ENCODE assay signal across 9 mouse cellular contexts in genomic region chr17:83352456-83352855, GRCm38 (mm10). TPM values are rescaled to one million over a fixed set of nuclear protein-coding genes. Genes with fewer than 3 reads are reported as not detected.
DNase-seq lines count a peak whose midpoint lies in the region; ATAC-seq lines count a peak whose summit lies in the region.
"Had no signal": no experiment of that assay in that cellular context is flagged by ENCODE, and none has a peak within 500 bp of the region (broad histone marks: within the 10 kb centered on the region; RNA-seq: fewer than 3 reads in every experiment).

No protein-coding gene starts in this region.

- no peak overlapping the region for H3K27ac ChIP-seq in liver, embryonic 11.5 days (ENCODE audit: low read depth, low read length)
- peak overlapping the region; percentile 92 for H3K27ac ChIP-seq in embryonic facial prominence, embryonic 14.5 days (replicated peaks; ENCODE audit: low read depth, low read length)
- H3K27ac ChIP-seq in intestine, embryonic 16.5 days (ENCODE audit: low read length): no peak overlapping the region
- H3K27ac ChIP-seq in neural tube, embryonic 12.5 days: no peak overlapping the region

- no peak overlapping the region for H3K9ac ChIP-seq in liver, embryonic 11.5 days (ENCODE audit: low read depth, low read length)
- peak overlapping the region; percentile 97 for H3K9ac ChIP-seq in embryonic facial prominence, embryonic 14.5 days (ENCODE audit: low read depth, low read length)
- H3K9ac ChIP-seq in intestine, embryonic 16.5 days (ENCODE audit: low read depth, low read length): peak overlapping the region; percentile 14; the same call in 1 of the 2 replicates
- H3K9ac ChIP-seq in neural tube, embryonic 12.5 days: no peak overlapping the region

- H3K9me3 ChIP-seq in liver, embryonic 11.5 days (ENCODE audit: control insufficient read depth, low read length): no peaks in the 10 kb centered on the region
- no peaks in the 10 kb centered on the region for H3K9me3 ChIP-seq in embryonic facial prominence, embryonic 14.5 days (ENCODE audit: control insufficient read depth, low read length)
- no peaks in the 10 kb centered on the region for H3K9me3 ChIP-seq in intestine, embryonic 16.5 days (ENCODE audit: control insufficient read depth, low read length)
- H3K9me3 ChIP-seq in neural tube, embryonic 12.5 days: no peaks in the 10 kb centered on the region

- no peaks in the 10 kb centered on the region for H3K36me3 ChIP-seq in liver, embryonic 11.5 days (ENCODE audit: control insufficient read depth, insufficient read depth, low read length)
- no peaks in the 10 kb centered on the region for H3K36me3 ChIP-seq in embryonic facial prominence, embryonic 14.5 days (ENCODE audit: control insufficient read depth, insufficient read depth, low read length)
- H3K36me3 ChIP-seq in intestine, embryonic 16.5 days (ENCODE audit: control insufficient read depth, insufficient read depth, low read length): no peaks in the 10 kb centered on the region
- H3K36me3 ChIP-seq in neural tube, embryonic 12.5 days: no peaks in the 10 kb centered on the region

- whole genome bisulfite sequencing in liver, embryonic 11.5 days: 7% methylated on average over 2 of the region's 2 CpGs
- WGBS in embryonic facial prominence, embryonic 14.5 days: 5% methylated on average over 2 of the region's 2 CpGs
- WGBS in intestine, embryonic 16.5 days: 15% methylated on average over 2 of the region's 2 CpGs
- 5% methylated on average over 2 of the region's 2 CpGs for WGBS in neural tube, embryonic 12.5 days

- H3K4me2 ChIP-seq in liver, embryonic 11.5 days: peak overlapping the region; percentile 94
- H3K4me2 ChIP-seq in embryonic facial prominence, embryonic 14.5 days (ENCODE audit: low read depth, low read length): peak overlapping the region; percentile 81
- H3K4me2 ChIP-seq in intestine, embryonic 16.5 days (ENCODE audit: low read depth, low read length): peak overlapping the region; percentile 39
- peak overlapping the region; percentile 73 for H3K4me2 ChIP-seq in neural tube, embryonic 12.5 days (replicated peaks)

- H3K4me1 ChIP-seq in liver, embryonic 11.5 days (replicated peaks; ENCODE audit: control insufficient read depth, insufficient read depth, low read length): peaks cover 36% of the 10 kb centered on the region
- peaks cover 20% of the 10 kb centered on the region for H3K4me1 ChIP-seq in embryonic facial prominence, embryonic 14.5 days (ENCODE audit: control insufficient read depth, insufficient read depth, low read length)
- H3K4me1 ChIP-seq in intestine, embryonic 16.5 days (ENCODE audit: control insufficient read depth, insufficient read depth, low read length): peaks cover 19% of the 10 kb centered on the region
- H3K4me1 ChIP-seq in neural tube, embryonic 12.5 days: peaks cover 16% of the 10 kb centered on the region

- H3K4me3 ChIP-seq in liver, embryonic 11.5 days (ENCODE audit: low read depth, low read length): peak overlapping the region; percentile 91
- H3K4me3 ChIP-seq in embryonic facial prominence, embryonic 14.5 days (ENCODE audit: low read depth, low read length): peak overlapping the region; percentile 90
- peak overlapping the region; percentile 34 for H3K4me3 ChIP-seq in intestine, embryonic 16.5 days (ENCODE audit: low read length)
- H3K4me3 ChIP-seq in neural tube, embryonic 12.5 days: no peak overlapping the region

- H3K27me3 ChIP-seq in liver, embryonic 11.5 days (replicated peaks; ENCODE audit: control insufficient read depth, insufficient read depth, low read length): no peaks in the 10 kb centered on the region
- H3K27me3 ChIP-seq in embryonic facial prominence, embryonic 14.5 days (replicated peaks; ENCODE audit: control insufficient read depth, insufficient read depth, low read length): no peaks in the 10 kb centered on the region
- H3K27me3 ChIP-seq in intestine, embryonic 16.5 days (replicated peaks; ENCODE audit: control insufficient read depth, insufficient read depth, low read length): no peaks in the 10 kb centered on the region
- no peaks in the 10 kb centered on the region for H3K27me3 ChIP-seq in neural tube, embryonic 12.5 days (replicated peaks)

- no peak for DNase-seq in liver, embryonic 11.5 days (ENCODE audit: low spot score)
- no peak for DNase-seq in liver
- DNase-seq in embryonic facial prominence, embryonic 14.5 days (ENCODE audit: low spot score): no peak
- no peak for DNase-seq in cerebellum, adult 11 months
- no peak for DNase-seq in spleen, postnatal 10 days (ENCODE audit: low spot score in 2 of 2)
- no peak for DNase-seq in adrenal gland, adult 2 months
- DNase-seq: thymus, adult 2 months had no signal

- no peak for ATAC-seq in liver, embryonic 11.5 days (replicated peaks; ENCODE audit: low FRiP score)
- ATAC-seq in embryonic facial prominence, embryonic 14.5 days (ENCODE audit: low read depth): no peak
- ATAC-seq in intestine, embryonic 16.5 days: no peak
- ATAC-seq in neural tube, embryonic 12.5 days (ENCODE audit: low FRiP score, low read depth): no peak

RNA-seq across cellular contexts. Expression of gene Eml4, which starts 1.7 kb away (rescaled TPM):
- 26.2 and 28.3 TPM in 2 replicates for polyA plus RNA-seq in liver, embryonic 11.5 days (2014; fragmentation: Nextera tagmentation; extraction: Ambion mirVana)
- 35.3 and 40.0 TPM in 2 replicates for polyA plus RNA-seq in embryonic facial prominence, embryonic 14.5 days (2014; fragmentation: Nextera tagmentation; extraction: Ambion mirVana)
- 26.3 and 28.8 TPM in 2 replicates for polyA plus RNA-seq in intestine, embryonic 16.5 days (2015; fragmentation: Nextera tagmentation; extraction: Ambion mirVana)
- polyA plus RNA-seq in neural tube, embryonic 12.5 days (2016; fragmentation: Nextera tagmentation; extraction: Ambion mirVana): 47.5 and 52.6 TPM in 2 replicates
- 10 to 100 TPM; 16.3 to 18.7 TPM for total RNA-seq in adrenal gland, adult 2 months (2021)
- polyA plus RNA-seq in adrenal gland, adult 2 months (2012; rRNA removed): 3.2 and 3.8 TPM in 2 replicates

Comparison
In these comparisons a context has a peak if more than half of its experiments do, and no peak if none do; other contexts are left out.
1. H3K4me2 ChIP-seq: peak in every context shown above with its lines; median percentile 94 in liver, embryonic 11.5 days; 81 in embryonic facial prominence, embryonic 14.5 days; 73 in neural tube, embryonic 12.5 days; 39 in intestine, embryonic 16.5 days.
2. H3K9ac ChIP-seq: peak in embryonic facial prominence, embryonic 14.5 days (single experiment) and intestine, embryonic 16.5 days (single experiment); none in liver, embryonic 11.5 days (single experiment) and neural tube, embryonic 12.5 days (single experiment).